Mouse (Mus musculus) liver, embryonic 18 days (tissue): Measurements from ENCODE around the gene Arl13b. TPM values are rescaled to one million over a fixed set of nuclear protein-coding genes. Genes with fewer than 3 reads are reported as not detected.

Source experiments
- polyA plus RNA-seq: library from polyadenylated mRNA; depleted of rRNA; stranded (reverse); fragments of >200 nt; gene quantifications from 2 replicates; pipeline ENCODE4 v1.2.3, GENCODE M21; 2012; rRNA removed

Gene Arl13b
- polyA plus RNA-seq, result 2.2 TPM in 2 replicates

DNA sequence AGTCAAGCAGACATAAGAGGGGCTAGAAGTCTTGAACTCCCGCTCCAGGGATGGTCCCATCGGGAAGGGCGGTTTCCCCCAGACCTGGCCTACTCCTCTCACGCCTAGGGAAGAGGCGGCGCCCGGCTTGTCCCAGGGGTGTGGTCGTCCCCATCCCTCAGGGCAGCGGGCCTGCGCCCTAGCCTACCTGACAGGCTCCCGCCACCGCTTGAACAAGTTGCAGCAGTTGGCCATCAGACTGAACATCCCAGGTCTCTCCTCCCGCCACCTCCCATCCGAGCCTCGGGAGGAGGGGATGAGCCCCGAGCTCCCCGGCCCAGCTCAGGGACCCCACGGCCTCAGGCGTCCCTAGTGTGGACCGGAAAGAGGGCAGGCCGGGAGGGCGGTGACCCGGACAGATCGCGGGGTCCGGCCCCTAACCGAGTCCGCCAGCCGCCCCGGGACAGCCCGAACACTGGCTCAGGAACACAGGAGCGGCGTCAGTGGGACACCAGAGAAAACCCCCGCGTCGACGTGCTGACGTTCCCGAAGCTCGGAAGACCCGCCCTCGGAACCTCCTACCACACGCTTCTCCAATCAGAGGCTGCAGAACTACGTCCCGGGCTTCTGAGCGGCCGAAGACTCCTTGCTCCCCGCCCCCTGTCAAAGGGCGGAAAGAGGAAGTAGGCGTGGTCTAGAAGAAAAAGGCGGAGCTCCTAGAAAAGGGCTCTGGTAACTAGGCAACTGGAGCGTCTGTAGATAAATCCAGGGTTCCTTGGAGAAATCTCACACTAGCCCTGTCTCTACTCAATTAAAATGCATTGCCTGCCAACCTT is at the start of gene Arl13b:
Gene Arl13b (minus strand): TSS at position 543 of the 815 bp plus-strand sequence.

DNA sequence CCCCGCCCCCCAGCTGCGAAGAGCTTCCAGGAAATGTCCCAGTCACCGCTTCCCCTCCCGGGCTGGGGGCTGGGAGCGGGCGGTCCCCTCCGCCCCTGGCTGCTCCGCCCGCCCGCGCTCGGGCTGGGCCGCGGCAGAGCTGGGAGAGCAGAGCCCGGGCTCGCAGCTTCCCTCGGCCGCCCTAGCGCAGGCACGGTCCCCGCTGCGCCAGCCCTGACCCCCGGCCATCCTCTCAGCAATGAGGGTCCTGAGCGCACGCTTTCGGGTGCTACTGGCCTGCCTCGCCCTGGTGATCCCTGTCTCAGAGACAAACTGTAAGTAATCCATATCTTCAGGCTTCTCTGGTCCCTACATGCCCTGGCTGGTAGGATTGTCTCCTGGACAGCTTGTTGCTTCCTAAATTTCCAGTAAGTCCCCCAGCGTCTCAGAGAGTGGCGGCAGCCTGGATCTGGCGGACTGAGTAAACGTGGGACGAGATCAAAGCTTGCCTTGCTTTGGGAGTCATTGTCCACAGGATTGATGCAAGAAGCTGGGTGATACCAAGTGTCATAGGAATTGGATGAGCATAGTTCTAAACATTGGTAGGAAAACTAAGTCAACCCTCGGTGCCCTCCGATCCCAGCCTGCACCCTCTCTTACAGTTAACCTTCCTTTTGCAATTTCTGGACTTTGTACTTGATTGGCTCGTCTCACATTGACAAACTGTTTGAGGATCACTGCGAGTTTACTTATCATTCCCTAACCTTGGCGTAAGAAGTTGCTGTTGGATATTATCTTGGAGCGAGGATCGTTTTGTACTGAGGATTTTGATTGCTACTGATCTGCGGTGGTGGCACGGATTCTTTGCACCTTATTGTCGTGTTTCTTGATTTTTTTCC is 7.6 kb upstream of the Arl13b start, which contains the start of gene Pros1:
Gene Pros1 (plus strand): TSS at position 117 of the 878 bp plus-strand sequence.

DNA sequence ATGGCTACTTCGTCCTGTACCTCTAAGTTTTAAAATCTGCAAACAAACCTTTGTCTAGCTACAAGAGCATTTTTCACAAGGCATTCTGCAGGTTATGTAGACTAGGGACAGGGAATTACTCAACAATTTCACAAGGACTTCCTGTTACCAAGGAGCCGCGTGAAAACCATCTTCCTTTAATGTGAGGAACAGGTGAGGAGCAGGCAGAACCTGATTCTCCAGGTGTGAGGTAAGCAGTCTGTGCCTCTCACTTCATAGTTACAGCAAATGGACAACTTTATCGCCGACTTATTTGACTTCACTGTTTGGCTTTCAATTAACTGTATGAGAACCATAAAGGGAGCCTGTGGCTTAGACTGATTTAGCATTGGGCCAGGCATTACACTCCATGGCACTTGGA is 32.3 kb downstream of the Arl13b start, which contains the start of gene Stx19:
Gene Stx19 (plus strand): TSS at position 186 of the 400 bp plus-strand sequence.

DNA sequence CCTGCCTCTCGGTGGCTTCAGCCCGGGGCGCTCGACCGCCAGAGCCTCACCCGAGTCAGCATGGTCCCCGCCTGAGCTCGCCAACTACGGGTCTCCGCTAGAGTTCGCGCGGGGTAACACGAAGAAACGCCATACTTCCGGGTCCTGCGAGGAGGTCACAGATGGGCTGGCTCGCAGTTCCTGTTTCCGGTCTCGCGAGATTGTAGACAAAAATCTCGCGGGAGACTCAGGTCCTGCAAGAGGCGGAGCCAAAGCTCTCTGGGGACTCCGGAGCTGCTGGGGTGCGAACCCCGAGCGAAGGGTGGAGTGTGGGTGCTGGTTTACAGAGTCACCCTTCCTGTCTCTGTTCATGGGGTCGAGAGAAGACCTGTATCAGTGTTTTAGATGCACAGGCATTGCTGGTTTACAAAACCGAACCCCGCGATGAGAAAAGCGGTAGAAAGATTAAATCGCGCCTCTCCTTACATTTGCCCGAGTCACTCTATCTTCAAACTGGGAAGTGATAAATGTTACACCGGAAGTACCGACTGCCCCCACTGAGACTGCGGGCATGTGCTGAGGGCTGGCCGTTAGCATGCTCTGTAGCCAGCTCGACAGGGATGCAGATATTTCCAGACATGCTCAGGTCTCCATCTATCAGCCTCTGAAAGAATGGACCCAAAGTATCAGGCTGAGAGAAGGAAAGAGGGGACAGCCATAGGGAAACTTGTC is 60.1 kb downstream of the Arl13b start, which contains the start of gene Nsun3:
Gene Nsun3 (minus strand): TSS at position 198 of the 711 bp plus-strand sequence.

Other genes with a start within 250 kb of the Arl13b start
- 3.0 and 3.2 TPM in 2 replicates for gene Nsun3, start 60.2 kb downstream of the Arl13b start, polyA plus RNA-seq
- not detected in 2 replicates for gene Stx19, start 32.4 kb downstream of the Arl13b start, polyA plus RNA-seq
- 7.5 and 8.2 TPM in 2 replicates for gene Pros1, start 7.3 kb upstream of the Arl13b start, polyA plus RNA-seq